Mouse (Mus musculus): Measurements from ENCODE around the gene Slc12a5. TPM values are rescaled to one million over a fixed set of nuclear protein-coding genes. Genes with fewer than 3 reads are reported as not detected.

Slc12a5 gene
- polyA plus RNA-seq (2012; rRNA removed) = 345 and 356 TPM in 2 replicates

DNA sequence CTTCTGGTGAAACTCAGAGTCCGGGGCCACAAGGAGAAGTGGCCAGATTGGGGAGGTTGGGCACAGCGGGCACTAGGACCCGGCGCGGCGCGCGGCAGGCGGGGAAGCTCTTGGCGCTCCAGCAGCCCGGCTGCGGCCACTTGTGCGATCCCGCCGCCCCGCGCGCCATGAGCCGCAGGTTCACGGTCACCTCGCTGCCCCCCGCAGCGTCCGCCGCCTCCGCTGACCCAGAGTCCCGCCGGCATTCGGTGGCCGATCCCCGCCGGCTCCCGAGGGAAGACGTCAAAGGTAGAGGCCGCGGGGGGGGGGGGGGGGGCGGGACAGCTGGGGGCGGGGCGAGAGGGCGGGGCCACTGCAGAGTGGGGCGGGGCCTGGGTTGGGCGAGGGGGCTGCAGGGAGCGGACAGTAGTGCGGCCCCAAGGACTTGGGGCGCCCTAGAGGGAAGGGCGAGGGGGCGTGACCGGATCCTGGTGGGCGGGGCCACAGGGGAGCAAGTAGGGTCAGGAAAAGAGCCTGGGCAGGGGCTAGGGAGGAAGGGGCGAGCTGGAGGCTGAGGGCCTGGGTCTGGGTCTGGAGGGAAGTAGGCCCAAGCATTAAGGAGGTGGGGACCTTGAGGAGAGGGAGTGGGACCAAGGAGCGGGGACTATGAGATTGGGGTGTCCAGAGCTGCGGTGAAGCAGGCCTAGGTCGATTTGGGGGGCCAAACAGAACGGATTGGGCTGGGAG, at the start of gene Slc12a5:
Slc12a5 (plus strand) TSS at position 87 of the 726 bp plus-strand sequence.
- DNase-seq (ENCODE audit: extremely low spot score in 1 of 2, low spot score in 1 of 2) = no peak

DNA sequence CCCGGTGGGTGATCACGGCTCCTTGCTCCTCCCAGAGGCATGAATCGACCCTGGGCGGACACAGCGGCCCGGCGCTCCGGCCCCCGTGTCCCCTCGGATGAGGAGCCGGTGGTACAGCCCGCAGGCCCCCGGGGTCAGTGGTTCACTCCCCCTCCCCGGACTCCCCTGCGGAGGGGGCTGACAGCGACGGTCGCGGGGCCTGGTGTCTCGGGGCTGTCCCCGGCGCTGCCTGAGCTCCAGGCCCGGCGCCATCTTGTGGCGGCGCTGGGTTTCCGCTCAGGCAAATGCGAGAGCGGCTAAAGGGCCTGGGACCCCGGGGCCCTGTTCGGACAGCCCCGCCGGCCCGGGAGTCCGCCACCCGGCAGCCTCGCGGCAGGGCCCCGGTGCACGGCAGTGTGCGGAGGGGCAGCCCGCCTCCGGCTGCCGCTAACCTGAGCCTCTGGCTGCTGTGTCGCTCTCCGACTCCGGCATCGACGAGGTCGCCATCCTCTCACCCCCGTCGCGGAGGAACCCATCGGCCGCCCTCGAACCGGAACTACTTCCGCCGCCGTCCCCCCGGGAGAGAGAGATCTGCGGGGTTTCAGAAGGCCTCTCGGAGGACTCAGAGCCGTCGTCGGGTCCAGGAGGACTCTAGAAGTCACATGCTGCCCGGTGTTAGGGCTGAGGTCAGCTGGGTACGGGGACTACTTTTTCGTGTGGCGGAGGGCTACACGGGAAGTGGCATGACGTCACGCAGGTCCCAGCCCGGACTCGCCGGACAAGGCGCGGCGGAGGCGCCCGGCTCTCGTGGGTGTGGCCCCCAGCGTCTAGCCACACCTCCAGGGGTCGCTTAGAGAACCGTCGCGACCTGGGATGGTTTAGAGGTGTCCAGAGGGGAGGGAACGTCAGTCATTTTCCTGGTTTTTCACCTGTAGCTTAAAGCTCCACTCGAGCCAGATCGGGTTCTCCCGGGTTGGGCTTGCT, 49.2 kb upstream of the Slc12a5 start, which contains the start of gene Zfp335:
Zfp335 (minus strand) TSS at position 672 of the 963 bp plus-strand sequence.
- DNase-seq (ENCODE audit: extremely low spot score in 1 of 2, low spot score in 1 of 2) = peak; percentile 76 to 89

DNA sequence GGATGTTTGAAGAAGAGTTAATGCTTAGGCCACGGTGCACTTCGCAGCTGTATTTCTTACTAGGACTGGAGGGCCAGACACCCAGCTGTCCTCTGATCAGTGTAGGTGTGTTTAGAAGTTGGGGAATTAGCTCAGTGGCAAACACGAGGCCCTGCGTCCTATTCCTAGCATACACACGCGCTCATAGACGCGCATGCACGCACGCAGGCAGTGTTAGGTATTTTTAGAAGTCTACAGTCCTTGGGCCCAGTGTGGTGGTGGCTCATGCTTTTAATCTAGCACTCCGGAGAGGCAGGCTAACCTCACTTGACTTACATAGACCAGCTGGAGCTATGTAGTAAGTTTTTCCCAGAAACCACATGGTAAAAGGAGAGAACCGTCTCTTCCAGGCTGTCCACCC, 48.5 kb upstream of the Slc12a5 start:
- peak; percentile 68 to 69 for DNase-seq (ENCODE audit: extremely low spot score in 1 of 2, low spot score in 1 of 2)

DNA sequence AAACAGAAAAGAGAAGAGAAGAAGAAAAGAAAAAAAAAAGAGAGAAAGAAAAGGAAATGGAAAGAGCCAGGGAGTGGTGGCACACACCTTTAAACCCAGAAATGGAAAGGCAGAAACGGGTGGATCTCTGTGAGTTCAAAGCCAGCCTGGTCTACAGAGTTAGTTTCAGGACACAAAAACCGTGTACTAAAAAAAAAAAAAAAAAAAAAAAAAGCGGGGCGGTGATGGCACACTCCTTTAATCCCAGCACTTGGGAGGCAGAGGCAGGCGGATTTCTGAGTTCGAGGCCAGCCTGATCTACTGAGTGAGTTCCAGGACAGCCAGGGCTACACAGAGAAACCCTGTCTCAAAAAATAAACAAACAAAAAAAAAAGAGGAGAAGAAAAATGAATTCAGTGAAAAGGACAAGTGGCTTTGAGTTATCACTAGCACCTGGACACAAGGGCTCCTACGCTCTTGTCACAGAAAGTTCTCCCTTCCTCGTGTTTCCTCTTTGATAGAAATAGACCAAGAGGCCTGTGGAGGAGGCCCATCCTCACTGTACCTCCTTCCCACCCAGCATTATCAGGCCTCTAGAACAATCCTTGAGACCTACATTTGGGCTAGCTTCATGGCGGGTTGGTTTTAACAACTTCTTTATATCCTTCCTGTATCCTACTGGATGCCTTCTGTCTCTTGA, 47.7 kb upstream of the Slc12a5 start:
- DNase-seq (ENCODE audit: extremely low spot score in 1 of 2, low spot score in 1 of 2) = no peak

DNA sequence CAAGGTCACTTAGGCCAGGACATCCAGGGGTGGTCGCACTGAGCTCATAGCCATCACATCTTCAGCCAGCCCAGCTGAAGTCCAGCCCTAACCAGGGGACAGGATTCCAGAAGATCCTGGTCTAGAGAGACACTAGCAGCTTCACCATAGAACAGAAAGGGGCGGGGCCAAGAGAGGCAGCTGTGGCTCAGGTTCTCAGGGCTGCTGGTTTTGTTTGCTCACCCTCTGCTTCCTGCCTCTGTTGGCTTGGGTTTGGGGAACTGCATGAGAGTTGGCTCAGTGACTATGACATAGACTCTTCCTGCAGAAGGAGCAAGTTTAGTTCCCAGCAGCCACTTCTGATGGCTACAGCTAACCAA, 47.2 kb upstream of the Slc12a5 start:
- no peak for DNase-seq (ENCODE audit: extremely low spot score in 1 of 2, low spot score in 1 of 2)

DNA sequence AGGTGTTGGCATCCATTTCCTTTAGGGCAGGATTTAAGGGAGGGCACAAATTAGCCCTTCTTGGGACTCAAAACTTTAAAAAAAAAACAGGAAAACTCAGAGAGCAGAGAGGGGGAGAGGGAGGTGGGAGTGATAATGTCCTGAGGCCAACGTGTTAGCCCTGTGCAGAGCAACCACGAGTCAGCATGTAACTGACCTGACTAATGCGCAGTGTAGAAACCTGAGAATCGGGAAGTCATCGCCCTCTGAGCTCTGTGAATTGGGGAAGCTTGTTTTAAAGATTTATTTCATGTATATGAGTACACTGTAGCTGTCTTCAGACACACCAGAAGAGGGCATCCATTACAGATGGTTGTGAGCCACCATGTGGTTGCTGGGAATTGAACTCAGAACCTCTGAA, 43.8 kb upstream of the Slc12a5 start:
- DNase-seq (ENCODE audit: extremely low spot score in 1 of 2, low spot score in 1 of 2) = no peak

DNA sequence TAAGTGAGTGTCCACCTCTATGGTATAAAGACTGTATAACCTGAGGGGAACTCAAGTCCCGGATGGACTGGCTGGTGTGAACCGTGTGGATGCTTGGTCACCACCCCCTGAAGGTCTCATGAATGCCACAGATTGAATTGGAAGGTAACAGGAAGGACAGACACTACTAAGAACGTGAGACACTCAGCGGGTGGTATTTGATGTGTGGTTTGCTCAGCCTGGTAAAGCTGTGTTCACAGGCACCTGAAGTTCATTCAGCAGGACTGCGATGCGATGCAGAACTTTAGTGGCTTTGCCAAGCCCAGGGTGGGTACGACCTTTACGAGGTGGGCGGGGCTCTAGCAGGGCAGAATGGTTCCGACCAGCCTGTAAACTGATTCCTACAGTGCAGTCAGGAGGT, 43.2 kb upstream of the Slc12a5 start:
- DNase-seq (ENCODE audit: extremely low spot score in 1 of 2, low spot score in 1 of 2) = no peak

DNA sequence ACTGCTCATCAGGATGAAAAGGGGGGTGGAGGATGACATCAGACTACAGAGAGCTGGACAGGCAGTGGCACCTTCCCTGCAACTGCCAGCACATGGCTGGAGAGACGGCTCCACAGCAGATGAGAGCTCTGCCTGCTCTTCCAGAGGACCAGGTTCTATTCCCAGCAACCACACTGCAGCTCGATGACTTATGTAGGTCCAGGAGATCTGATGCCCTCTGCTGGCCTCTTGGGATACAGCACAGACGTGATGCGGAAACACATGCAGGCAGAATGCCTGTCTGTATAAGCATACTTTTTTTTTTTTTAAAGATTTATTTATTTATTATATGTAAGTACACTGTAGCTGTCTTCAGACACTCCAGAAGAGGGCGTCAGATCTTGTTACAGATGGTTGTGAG, 42.3 kb upstream of the Slc12a5 start:
- DNase-seq (ENCODE audit: extremely low spot score in 1 of 2, low spot score in 1 of 2) = peak in 1 of 2 experiments; percentile 33

DNA sequence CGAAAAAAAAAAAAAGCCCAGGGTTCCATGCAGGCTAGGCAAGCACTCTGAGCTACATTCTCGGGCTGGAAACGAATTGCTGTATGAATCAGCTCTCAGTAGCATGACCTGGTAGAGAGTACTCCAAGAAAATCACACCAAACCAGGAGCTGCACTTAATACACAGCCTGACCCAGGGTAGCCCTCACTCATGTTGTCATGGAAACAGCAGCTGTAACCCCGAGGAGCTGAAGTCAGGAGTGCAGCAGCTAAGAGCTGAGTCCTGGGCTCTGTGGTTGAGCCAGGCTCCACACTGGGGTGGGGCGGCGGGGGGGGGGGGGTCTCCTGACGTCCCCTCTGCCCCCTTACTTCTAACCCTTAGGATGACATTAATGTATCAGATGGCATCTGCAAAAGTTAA, 38.6 kb upstream of the Slc12a5 start:
- DNase-seq (ENCODE audit: extremely low spot score in 1 of 2, low spot score in 1 of 2) = no peak

DNA sequence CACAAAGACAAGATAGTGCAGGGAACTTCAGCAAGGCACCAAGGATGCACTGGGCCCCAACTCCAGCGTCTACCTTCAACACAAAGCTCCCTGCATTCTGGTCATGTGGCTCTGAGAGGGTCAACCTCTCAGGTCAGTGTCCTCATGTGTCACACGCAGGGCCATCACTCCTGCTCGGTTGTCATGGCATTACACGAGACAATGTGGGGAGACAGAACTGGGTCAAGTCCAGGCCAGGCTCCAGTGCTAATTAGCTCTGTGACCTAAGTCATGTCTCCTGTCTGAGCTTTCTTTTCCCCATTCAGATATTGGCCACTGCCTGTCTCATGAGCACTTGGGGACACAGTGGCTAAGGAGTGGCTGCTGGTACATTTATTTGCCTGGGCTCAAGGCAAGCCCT, 37.3 kb upstream of the Slc12a5 start:
- no peak for DNase-seq (ENCODE audit: extremely low spot score in 1 of 2, low spot score in 1 of 2)

DNA sequence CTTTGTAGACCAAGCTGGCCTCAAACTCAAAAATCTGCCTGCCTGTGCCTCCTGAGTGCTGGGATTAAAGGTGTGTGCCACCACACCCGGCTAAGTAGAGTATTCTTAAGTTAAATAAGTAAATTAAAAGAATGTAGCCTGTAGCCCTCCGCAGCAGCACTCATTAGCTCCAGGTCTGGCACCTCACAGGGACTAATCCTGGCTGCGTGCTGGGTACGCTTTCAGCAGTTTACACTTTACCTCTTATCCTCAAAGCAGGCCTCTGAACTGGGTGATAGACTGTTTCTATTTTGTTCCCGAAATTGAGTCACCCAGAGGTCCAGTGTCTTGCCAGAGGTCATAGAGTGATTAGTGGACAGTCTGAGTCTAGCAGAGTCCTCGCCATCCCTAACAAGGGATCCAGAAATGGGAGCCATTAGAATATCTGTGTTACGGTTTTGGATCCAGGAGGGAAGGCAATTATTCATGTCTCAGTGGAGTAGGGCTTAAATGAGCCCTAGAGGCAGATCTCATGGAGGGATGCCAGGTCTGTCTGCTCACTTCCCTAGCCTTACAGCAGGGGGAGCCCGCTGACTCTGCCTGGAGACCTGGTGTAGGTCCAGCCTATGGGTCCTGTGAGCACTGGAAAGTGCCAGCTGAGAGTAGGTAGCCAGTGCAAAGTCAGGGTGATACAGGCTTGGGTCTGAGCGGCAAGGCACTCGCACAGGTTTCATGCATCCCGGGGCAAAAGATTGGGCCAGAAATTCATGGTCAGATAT, 36.3 kb upstream of the Slc12a5 start:
- peak; percentile 84 to 98 for DNase-seq (ENCODE audit: extremely low spot score in 1 of 2, low spot score in 1 of 2)

DNA sequence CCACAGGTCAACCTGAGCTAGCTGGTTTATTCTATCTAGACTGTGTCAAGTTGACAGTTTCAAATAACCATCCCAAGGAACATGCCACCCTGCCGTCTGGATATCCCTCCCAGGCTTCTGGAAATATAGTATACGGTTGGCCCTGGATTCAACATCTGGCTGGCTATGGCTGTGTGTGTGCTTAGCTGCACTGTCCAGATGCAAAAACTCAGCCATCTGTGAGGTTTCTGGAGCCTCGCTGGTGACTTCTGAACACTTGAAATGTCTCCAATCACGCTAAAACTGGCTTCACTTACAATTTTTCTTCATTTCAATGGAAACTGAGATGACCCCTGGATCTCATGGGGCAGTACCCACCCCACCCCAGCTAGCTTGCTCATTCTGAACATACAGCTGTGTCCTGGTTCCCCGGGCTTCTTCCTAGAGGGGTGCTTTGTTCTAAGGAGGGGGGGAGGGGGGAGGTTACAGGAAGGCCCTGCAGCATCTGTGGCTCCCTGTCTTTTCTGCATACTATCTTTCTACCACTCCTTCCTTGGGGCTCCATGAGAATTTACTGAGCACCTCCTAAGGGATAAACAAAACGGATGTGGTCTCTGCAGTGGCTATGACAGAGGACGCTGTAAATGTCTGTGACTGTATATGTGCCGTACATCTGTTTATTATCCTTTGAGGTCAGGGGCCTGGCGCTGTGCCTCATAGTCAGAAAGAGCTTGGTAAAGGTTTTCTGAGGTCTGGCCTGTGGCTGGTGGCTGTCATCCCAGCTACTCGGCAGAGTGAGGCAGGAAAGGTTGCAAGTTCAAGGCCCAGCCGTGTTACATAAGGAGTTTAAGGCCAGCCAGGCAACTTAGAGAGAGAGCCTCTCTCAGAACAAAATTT, 29.7 kb upstream of the Slc12a5 start:
- no peak for DNase-seq (ENCODE audit: extremely low spot score in 1 of 2, low spot score in 1 of 2)

DNA sequence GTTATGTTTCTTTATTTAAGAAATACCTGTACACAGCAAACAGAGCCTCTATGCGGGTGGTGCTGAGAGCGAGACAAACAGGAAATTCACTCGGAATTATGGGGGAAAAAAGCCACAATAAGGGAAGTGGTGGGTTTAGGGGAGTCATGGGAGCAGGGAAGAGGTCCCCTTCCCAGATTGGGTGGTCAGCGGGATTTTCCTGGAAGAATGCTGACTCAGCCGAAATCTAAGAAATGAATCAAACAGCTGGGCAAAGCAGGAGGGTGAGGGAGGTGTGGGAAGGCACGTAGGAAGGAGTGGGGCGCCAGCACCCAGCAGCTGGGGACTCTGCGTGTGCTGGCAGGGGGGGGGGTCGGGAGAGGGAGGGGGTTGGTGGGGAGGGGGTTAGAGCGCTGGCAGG, 27.1 kb upstream of the Slc12a5 start:
- no peak for DNase-seq (ENCODE audit: extremely low spot score in 1 of 2, low spot score in 1 of 2)

DNA sequence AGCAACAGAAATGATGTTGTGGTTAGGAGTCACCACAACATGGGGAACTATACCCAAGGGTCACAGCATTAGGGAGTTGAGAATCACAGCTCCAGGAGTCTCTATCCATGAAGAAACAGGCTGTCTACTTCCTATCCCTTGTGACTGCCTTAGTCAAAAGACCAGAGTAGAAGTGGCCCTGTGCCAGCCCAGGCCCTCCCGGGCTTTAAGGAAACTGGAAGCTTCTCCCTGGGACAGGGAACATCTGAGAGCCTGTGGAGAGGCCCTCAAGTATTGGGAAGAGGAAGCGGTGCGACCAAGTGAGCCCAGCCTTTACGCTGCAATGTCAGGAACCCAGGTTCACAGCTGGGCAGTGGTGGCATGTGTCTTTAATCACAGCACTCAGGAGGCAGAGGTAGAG, 24.6 kb upstream of the Slc12a5 start:
- no peak for DNase-seq (ENCODE audit: extremely low spot score in 1 of 2, low spot score in 1 of 2)

DNA sequence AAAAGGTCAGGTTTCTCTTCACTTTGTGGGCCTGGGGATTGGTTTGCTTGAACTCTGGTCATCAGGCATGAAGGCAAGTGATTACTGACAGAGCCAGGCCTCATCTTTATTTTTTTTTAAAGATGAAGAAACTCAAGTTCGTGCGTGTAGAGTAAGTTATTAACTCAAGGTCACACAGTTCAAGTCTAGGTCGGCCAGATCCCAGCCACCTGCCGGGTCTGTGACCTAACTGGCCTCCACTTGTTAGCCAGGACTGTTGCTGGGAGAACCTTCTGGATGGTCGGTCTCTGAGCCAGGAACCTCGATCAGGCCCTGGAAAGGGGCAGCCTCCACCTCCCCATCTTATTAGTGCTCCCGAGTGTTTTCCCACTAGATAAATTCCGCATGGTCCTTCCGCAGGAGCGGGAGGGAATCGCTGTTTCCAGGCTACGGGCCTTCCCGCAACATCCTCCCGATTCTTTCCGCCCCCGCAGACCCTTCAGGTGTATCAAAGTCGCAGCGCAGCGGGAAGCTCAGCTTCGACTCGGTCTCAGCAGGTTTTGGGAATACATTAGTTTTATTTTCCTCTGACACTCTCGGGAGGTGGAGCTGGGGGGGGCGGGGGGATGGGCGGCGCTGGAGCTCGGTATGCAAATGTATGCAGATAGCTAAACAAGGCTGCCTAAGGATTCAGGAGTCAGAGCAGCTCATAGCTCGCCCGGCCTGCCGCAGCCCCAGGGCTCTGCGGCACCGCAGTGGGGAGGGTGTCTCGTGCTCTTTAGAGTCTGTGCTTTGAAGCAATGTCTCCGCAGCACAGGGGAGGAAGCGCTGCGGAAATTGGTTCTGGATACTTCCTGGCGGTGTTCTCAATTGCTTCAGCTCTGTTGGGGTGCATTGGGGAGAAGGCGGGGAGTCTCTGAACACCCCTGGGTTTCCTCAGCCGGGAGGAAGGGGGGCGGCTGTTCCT, 22.2 kb upstream of the Slc12a5 start:
- peak; percentile 22 to 75 for DNase-seq (ENCODE audit: extremely low spot score in 1 of 2, low spot score in 1 of 2)

DNA sequence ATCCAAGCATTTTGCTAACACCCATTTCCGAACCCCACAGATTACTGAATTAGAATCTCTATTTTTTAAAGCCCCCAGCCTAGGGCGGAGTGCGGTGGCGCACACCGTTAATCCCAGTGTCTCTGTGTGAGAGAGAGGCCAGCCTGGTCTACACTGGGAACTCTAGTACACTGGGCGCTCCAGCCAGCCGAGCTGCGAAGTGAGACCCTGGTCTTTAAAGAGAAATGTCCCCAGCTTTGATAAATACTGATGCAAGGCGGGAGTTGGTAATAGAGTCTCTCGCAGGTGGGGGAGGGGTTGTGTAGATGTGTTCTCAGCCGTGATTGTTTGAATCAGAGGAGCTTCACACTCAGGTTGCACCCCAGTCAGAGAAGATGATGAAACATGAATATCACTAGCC, 21.5 kb upstream of the Slc12a5 start:
- peak in 1 of 2 experiments; percentile 50 for DNase-seq (ENCODE audit: extremely low spot score in 1 of 2, low spot score in 1 of 2)

DNA sequence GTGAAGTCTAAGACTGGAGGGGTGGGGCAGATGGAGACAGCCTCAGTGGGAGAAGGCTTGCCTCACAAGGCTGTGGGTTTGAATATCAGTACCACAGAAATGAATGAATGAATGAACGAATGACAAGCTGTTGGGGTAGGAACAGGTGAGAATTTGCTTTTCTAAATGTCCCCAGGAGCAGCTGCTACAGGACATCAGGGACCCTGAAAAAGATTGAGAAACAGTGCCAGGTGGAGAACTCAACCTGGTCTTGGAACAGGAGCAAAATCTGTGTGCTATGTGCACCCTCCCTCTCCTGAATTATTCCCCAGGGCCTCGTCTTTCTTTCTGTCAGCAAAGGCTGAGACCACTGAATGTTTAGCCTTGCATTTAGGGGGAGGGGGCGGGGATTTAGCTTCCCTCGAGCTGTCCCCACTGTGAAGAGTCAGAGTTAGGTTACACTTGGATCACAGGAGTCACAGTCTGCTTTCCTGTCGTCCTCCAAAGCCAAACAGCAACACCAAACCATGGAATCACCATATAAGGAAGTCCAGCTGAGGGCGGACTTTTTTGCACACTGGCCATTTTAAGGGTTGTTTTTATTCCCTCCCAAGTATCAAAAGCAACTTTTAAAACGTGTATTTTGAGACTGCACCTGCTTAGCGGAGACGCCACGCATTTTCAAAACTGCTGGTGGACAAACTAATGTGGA, 20.3 kb upstream of the Slc12a5 start, which contains the start of gene Mmp9:
Mmp9 (plus strand) TSS at position 641 of the 691 bp plus-strand sequence.
- no peak for DNase-seq (ENCODE audit: extremely low spot score in 1 of 2, low spot score in 1 of 2)
